Mouse (Mus musculus) hindbrain, embryonic 12.5 days (tissue): ENCODE results near the gene Khk. TPM values are rescaled to one million over a fixed set of nuclear protein-coding genes. Genes with fewer than 3 reads are reported as not detected.
A peak's percentile ranks its signal among the peaks of the same experiment; 100 is the strongest.

Experiments
- ATAC-seq: fragments of 200-750 bp; cut with Nextera tagmentation; 2 replicates; pipeline ENCODE4 v1.8.0; 2017; ENCODE audit warnings: moderate TSS enrichment; ENCODE audit not compliant: low FRiP score
- H3K27ac ChIP-seq: fragments of 300-500 bp; sonication (generic); 2 replicates; pipeline ENCODE4 v1.5.1; 2016; ENCODE audit warnings: mild to moderate bottlenecking
- H3K27me3 ChIP-seq: fragments of 300-500 bp; sonication (generic); 2 replicates; pipeline ENCODE4 v1.6.1; 2016; ENCODE audit warnings: mild to moderate bottlenecking
- H3K36me3 ChIP-seq: fragments of 300-500 bp; sonication (generic); 2 replicates; pipeline ENCODE4 v1.6.1; 2016; ENCODE audit warnings: mild to moderate bottlenecking
- H3K4me1 ChIP-seq: fragments of 300-500 bp; sonication (generic); 2 replicates; pipeline ENCODE4 v1.6.1; 2016
- H3K4me2 ChIP-seq: fragments of 300-500 bp; sonication (generic); replicated peaks from 2 replicates; pipeline ENCODE4 v1.6.1; 2016; ENCODE audit warnings: mild to moderate bottlenecking
- H3K4me3 ChIP-seq: fragments of 300-500 bp; sonication (generic); 2 replicates; pipeline ENCODE4 v1.5.1; 2016; ENCODE audit warnings: mild to moderate bottlenecking
- H3K9ac ChIP-seq: fragments of 300-500 bp; sonication (generic); 2 replicates; pipeline ENCODE4 v1.6.1; 2016; ENCODE audit warnings: mild to moderate bottlenecking, moderate library complexity
- H3K9me3 ChIP-seq: fragments of 300-500 bp; sonication (generic); replicated peaks from 2 replicates; pipeline ENCODE4 v1.6.1; 2016; ENCODE audit warnings: mild to moderate bottlenecking
- whole genome bisulfite sequencing: fragments of 180-500 bp; shearing (Covaris S2); methylation state at CpG from one replicate; pipeline ENCODE4 v1.1.7; 2016; 5-methylcytosine and 5-hydroxymethylcytosine counted together
- polyA plus RNA-seq: library from polyadenylated mRNA; unstranded; fragments of >200 nt; fragmentation: Nextera tagmentation; extraction: Ambion mirVana; gene quantifications from 2 replicates; pipeline ENCODE4 v1.2.1, GENCODE M21; 2016

Gene Khk
- polyA plus RNA-seq, 1 experiment from 2014 or later = 5.6 TPM

- Histone ChIP-seq H3K4me3 (no peak overlapping the region), H3K27ac (no peak overlapping the region), H3K9ac (no peak overlapping the region), H3K27me3 (peaks cover 15% of the 10 kb centered on the region), H3K9me3 (no peaks in the 10 kb centered on the region), H3K4me2 (no peak overlapping the region), H3K4me1 (peaks cover 26% of the 10 kb centered on the region), H3K36me3 (no peaks in the 10 kb centered on the region)
- no peak for ATAC-seq
- 82% methylated on average over 5 of the region's 5 CpGs for WGBS
These were observed 4.0 kb downstream of the Khk start for GRCm38 (mm10) chr5:30925217-30925616.

DNA sequence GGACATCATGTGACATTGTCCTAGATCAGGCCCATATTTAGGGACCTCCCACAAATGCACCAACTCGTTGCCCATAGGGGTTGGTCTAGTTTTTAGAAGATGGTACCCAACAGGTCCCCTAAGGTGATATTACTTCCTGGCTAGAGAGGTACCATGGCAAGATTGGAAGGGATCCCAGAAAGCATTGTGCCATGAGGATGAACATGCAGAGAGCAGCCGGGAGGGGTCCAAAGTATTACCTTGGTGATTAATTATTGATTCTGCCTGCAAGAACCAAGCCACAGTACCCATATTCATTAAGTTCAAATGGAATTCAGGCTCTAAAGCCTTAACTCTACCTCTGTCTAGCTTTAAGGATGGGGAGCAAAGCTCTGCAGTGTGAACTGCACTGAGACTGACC lies 4.8 kb downstream of the Khk start:
- 88% methylated on average over 2 of the region's 2 CpGs for WGBS
- H3K4me2 ChIP-seq = no peak overlapping the region
- no peak overlapping the region for H3K9ac ChIP-seq
- H3K9me3 ChIP-seq = no peaks in the 10 kb centered on the region
- peaks cover 18% of the 10 kb centered on the region for H3K4me1 ChIP-seq
- no peaks in the 10 kb centered on the region for H3K36me3 ChIP-seq
- no peak for ATAC-seq
- no peak overlapping the region for H3K4me3 ChIP-seq
- peaks cover 15% of the 10 kb centered on the region for H3K27me3 ChIP-seq
- H3K27ac ChIP-seq = no peak overlapping the region

GRCm38 (mm10) chr5:30927945-30928529 lies 6.8 kb downstream of the Khk start:
- peak; percentile 36; the same call in 1 of the 2 replicates for ATAC-seq
- Histone ChIP-seq H3K4me1 (0 out of 2 replicates have a peak, but pooled peaks cover under 1% of the 10 kb centered on the region), H3K4me2 (peak overlapping the region; percentile 35), H3K9ac (no peak overlapping the region), H3K4me3 (no peak overlapping the region), H3K27ac (no peak overlapping the region), H3K27me3 (peaks cover 10% of the 10 kb centered on the region), H3K36me3 (no peaks in the 10 kb centered on the region), H3K9me3 (no peaks in the 10 kb centered on the region)
- 42% methylated on average over 7 of the region's 7 CpGs for WGBS

- WGBS = 44% methylated on average over 4 of the region's 4 CpGs
- no peak overlapping the region for H3K4me2 ChIP-seq
- no peaks in the 10 kb centered on the region for H3K4me1 ChIP-seq
- no peaks in the 10 kb centered on the region for H3K27me3 ChIP-seq
- H3K4me3 ChIP-seq = no peak overlapping the region
- H3K36me3 ChIP-seq = no peaks in the 10 kb centered on the region
- no peak overlapping the region for H3K9ac ChIP-seq
- H3K27ac ChIP-seq = no peak overlapping the region
- 0 out of 2 replicates have a peak, but pooled peaks have one; percentile 39 for ATAC-seq
- H3K9me3 ChIP-seq = no peaks in the 10 kb centered on the region
These were observed 8.9 kb downstream of the Khk start for GRCm38 (mm10) chr5:30930121-30930520.

- H3K9ac ChIP-seq = no peak overlapping the region
- WGBS = 81% methylated on average over 6 of the region's 6 CpGs
- no peaks in the 10 kb centered on the region for H3K27me3 ChIP-seq
- ATAC-seq = no peak
- H3K4me1 ChIP-seq = no peaks in the 10 kb centered on the region
- H3K36me3 ChIP-seq = no peaks in the 10 kb centered on the region
- no peaks in the 10 kb centered on the region for H3K9me3 ChIP-seq
- H3K4me3 ChIP-seq = no peak overlapping the region
- H3K27ac ChIP-seq = no peak overlapping the region
- H3K4me2 ChIP-seq = no peak overlapping the region
These were observed 9.6 kb downstream of the Khk start for GRCm38 (mm10) chr5:30930846-30931245.

GRCm38 (mm10) chr5:30931378-30931777 lies 10.1 kb downstream of the Khk start:
- H3K4me2 ChIP-seq = no peak overlapping the region
- no peak for ATAC-seq
- H3K4me1 ChIP-seq = no peaks in the 10 kb centered on the region
- 80% methylated on average over 4 of the region's 4 CpGs for WGBS
- H3K4me3 ChIP-seq = no peak overlapping the region
- H3K9ac ChIP-seq = no peak overlapping the region
- H3K36me3 ChIP-seq = no peaks in the 10 kb centered on the region
- no peaks in the 10 kb centered on the region for H3K9me3 ChIP-seq
- no peak overlapping the region for H3K27ac ChIP-seq
- H3K27me3 ChIP-seq = no peaks in the 10 kb centered on the region

DNA sequence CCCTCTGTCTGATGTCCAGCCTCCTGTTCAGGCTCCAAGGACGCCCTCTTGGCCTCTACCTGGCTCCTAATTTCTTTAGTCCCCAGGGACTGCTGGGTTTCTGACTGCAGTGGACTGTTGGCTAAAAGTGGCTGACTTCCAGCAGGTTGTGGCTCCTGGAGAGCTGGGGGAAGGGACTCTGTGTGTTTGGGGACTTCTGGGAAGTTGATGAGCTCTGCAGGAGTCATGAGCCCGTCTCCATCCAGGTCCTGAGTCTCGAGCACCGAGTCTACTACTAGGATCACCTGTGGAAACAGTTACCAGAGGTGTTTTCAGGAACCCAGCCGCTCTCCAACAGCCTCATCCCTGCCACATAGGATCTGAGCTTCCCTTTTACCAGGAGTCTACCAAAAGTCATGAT lies 12.5 kb downstream of the Khk start:
- no peaks in the 10 kb centered on the region for H3K4me1 ChIP-seq
- H3K27me3 ChIP-seq = no peaks in the 10 kb centered on the region
- no peaks in the 10 kb centered on the region for H3K36me3 ChIP-seq
- no peak for ATAC-seq
- H3K4me3 ChIP-seq = no peak overlapping the region
- H3K27ac ChIP-seq = no peak overlapping the region
- 79% methylated on average over 5 of the region's 5 CpGs for WGBS
- no peak overlapping the region for H3K9ac ChIP-seq
- H3K9me3 ChIP-seq = no peaks in the 10 kb centered on the region
- no peak overlapping the region for H3K4me2 ChIP-seq

DNA sequence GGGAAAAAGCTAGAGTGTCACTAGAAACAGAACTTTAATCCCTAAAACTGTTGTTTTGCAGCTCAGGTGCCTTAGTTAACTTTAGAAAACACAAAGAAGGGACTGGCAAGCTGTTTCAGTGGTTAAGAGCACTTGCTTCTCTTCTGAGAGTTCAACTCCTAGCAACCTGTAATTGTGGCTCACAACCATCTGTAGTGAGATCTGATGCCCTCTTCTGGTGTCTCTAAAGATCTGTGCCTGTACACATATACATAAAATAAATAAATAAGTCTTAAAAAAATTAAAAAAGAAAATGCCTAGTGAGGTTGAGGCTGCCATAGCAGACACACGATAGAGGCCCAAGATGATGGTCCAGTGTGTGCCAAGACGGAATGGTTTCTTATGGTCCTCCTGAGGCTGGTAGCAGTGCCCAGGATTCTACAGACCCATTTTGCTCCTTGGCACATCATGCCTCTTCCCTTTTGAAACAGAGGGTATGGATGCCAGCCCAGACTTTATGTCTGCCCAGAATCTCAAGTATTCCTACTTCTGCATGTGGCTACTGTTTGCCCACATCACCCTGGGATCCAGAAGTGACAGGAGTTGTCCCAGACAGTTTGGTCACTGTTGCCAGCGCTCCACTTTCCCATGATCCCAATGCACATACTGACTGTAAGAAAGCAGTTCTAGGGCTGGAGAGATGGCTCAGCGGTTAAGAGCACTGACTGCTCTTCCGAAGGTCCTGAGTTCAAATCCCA lies 13.7 kb downstream of the Khk start:
- H3K9me3 ChIP-seq = no peaks in the 10 kb centered on the region
- H3K27me3 ChIP-seq = no peaks in the 10 kb centered on the region
- WGBS = 89% methylated on average over 5 of the region's 5 CpGs
- no peak overlapping the region for H3K27ac ChIP-seq
- H3K36me3 ChIP-seq = no peaks in the 10 kb centered on the region
- no peaks in the 10 kb centered on the region for H3K4me1 ChIP-seq
- no peak overlapping the region for H3K9ac ChIP-seq
- ATAC-seq = no peak
- H3K4me3 ChIP-seq = no peak overlapping the region
- H3K4me2 ChIP-seq = no peak overlapping the region

DNA sequence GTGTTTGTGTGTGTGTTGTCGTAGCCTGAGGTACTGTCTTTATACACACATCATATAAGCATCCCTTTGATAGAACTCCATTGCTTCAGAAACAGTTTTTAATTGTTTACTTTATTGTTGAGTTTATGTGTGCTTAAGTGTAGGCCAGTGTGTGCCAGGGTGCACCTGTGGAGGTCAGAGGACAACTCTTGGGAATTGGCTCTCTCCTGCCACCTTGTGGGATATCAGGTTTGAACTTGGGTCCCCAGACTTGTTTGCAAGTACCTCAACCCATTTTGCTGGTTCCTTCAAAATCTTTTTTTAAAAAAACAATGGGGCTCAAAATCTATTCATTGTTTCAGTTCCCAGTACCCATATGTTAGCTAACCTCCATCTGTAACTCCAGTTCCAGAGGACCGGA lies 21.8 kb downstream of the Khk start:
- H3K4me1 ChIP-seq = peaks cover 6% of the 10 kb centered on the region

DNA sequence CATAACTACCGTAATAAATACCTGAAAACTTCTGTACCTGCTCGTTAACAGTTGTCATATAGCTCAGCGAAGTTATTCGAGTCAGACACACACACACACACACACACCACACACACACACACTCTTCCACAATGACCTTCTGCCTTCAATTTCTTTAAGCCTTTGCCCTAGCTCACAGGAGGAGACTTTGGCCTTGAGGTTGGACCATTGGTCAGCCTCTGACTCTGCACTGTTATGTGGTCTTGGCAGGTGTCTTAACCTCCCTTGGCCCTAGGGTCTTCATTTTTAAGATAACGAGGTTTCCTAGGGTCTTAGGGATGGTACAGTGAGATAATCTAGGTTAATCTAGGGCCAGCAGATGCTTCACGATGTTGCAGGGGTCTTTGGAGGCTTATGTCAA lies 23.1 kb downstream of the Khk start:
- no peak for ATAC-seq
- peaks cover 20% of the 10 kb centered on the region for H3K27me3 ChIP-seq
- 87% methylated on average over 6 of the region's 6 CpGs for WGBS
- no peak overlapping the region for H3K9ac ChIP-seq
- no peak overlapping the region for H3K27ac ChIP-seq
- H3K4me1 ChIP-seq = peaks cover 10% of the 10 kb centered on the region
- no peak overlapping the region for H3K4me3 ChIP-seq
- no peaks in the 10 kb centered on the region for H3K36me3 ChIP-seq
- peak overlapping the region; percentile 89; the same call in 1 of the 2 replicates for H3K4me2 ChIP-seq
- H3K9me3 ChIP-seq = no peaks in the 10 kb centered on the region

More for the DNA sequence above, 21.8 kb downstream of the Khk start:
- no peak overlapping the region for H3K9ac ChIP-seq
- 95% methylated on average over 2 of the region's 2 CpGs for WGBS
- no peak for ATAC-seq
- H3K27ac ChIP-seq = no peak overlapping the region
- H3K9me3 ChIP-seq = no peaks in the 10 kb centered on the region
- no peak overlapping the region for H3K4me3 ChIP-seq
- no peak overlapping the region for H3K4me2 ChIP-seq
- peaks cover 15% of the 10 kb centered on the region for H3K27me3 ChIP-seq
- no peaks in the 10 kb centered on the region for H3K36me3 ChIP-seq

DNA sequence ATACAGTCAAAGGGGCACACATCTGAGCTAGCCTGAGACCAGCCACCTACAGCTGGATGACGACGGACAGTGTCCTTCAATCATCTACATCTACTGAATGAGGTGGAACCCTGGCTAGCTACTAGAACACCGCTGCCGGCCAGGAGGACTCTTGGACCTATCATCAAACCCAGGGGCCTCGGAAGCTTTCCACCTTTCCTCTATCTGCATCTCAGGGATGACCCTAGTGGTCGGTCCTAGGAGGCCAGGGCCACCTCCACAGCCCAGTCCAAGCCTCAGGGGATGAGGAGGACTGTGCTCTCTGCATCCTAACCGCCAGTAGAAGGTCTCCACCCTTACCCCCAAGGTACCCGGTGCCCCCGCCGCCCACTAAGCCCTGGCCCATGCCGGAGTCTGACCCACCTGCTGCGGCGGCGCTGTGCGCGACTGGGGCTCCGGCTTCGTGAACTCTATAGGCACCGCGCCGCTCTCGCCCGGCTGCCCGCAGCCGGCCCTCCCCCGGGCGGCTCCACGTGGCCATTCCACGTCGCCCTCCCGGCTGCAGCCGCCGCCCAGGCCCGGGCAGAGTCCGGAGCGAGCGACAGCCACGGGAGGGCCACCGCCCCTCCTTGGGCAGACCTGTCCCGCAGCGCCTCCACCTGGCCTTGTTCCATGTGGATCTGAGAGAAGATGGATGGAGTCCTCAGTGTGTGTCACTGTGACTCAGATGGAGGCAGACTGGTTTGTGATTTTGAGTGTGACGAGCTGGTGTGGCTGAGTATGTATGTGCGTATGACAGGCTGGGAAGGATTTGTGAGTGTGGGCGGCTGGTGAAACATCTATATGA lies 23.9 kb downstream of the Khk start, which contains the start of gene Cgref1:
TSS of gene Cgref1 (minus strand) at position 636 of the 826 bp plus-strand sequence.
- peak; percentile 39; the same call in 1 of the 2 replicates for ATAC-seq
- peak within 1 kb of the TSS; percentile 63 for H3K9ac ChIP-seq
- no peaks in the 10 kb centered on the region for H3K36me3 ChIP-seq
- H3K4me2 ChIP-seq = peak within 1 kb of the TSS; percentile 89
- H3K9me3 ChIP-seq = no peaks in the 10 kb centered on the region
- H3K27me3 ChIP-seq = peaks cover 20% of the 10 kb centered on the region
- peak within 1 kb of the TSS; percentile 44 for H3K4me3 ChIP-seq
- no peak within 1 kb of the TSS for H3K27ac ChIP-seq
- peaks cover 14% of the 10 kb centered on the region for H3K4me1 ChIP-seq
- WGBS = 4% methylated on average over 44 of the region's 44 CpGs

DNA sequence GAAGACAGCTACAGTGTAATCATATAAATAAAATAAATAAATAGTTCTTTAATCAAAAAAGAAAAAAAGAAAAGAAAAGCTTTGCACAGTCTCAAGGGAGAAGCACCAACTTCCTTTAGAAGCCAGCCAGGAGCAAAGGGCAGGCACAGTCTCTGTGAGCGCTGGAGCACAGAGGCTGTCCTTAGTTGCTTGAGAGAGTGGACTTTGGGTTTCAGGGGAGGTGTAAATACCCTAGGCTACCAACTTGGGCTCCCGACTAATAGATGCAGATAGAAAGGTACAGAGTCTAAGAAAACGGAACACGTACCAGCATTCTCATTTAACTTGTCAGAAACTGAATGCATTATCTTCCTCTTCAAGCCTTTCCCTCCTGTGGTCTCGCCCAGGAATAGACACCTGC lies 27.4 kb downstream of the Khk start:
- no peak overlapping the region for H3K4me2 ChIP-seq
- ATAC-seq = no peak
- no peak overlapping the region for H3K27ac ChIP-seq
- H3K4me1 ChIP-seq = peaks cover 19% of the 10 kb centered on the region
- no peak overlapping the region for H3K9ac ChIP-seq
- 76% methylated on average over 5 of the region's 5 CpGs for WGBS
- H3K9me3 ChIP-seq = no peaks in the 10 kb centered on the region
- H3K36me3 ChIP-seq = peaks cover 16% of the 10 kb centered on the region
- H3K27me3 ChIP-seq = peaks cover 20% of the 10 kb centered on the region
- no peak overlapping the region for H3K4me3 ChIP-seq
